In genomic region chr17:35231022-35231421, GRCm38 (mm10) we compare ENCODE assay signal across 18 mouse cellular contexts. TPM values are rescaled to one million over a fixed set of nuclear protein-coding genes. Genes with fewer than 3 reads are reported as not detected.
DNase-seq lines count a peak whose midpoint lies in the region; ATAC-seq and TF ChIP-seq lines count a peak whose summit lies in the region.
"Had no signal": no experiment of that assay in that cellular context is flagged by ENCODE, and none has a peak within 500 bp of the region (broad histone marks: within the 10 kb centered on the region; RNA-seq: fewer than 3 reads in every experiment).

No protein-coding gene starts in this region.

- H3K27me3 ChIP-seq in heart, embryonic 14.5 days (ENCODE audit: control insufficient read depth, insufficient read depth, low read length) = no peaks in the 10 kb centered on the region
- H3K27me3 ChIP-seq in heart, embryonic 10.5 days (ENCODE audit: insufficient read depth, poor library complexity, severe bottlenecking) = no peaks in the 10 kb centered on the region
- no peaks in the 10 kb centered on the region for H3K27me3 ChIP-seq in testis, adult 2 months (ENCODE audit: control insufficient read depth, insufficient read depth, low read length)
- H3K27me3 ChIP-seq: midbrain, embryonic 12.5 days; stomach, embryonic 15.5 days had no signal

- H3K4me1 ChIP-seq in heart, embryonic 14.5 days (ENCODE audit: control insufficient read depth in 2 of 2, insufficient read depth in 2 of 2, low read length in 2 of 2) = peaks cover 7 to 22% of the 10 kb centered on the region in 2 experiments
- peaks cover 29% of the 10 kb centered on the region for H3K4me1 ChIP-seq in heart, embryonic 10.5 days
- peaks cover 23% of the 10 kb centered on the region for H3K4me1 ChIP-seq in testis, adult 2 months (ENCODE audit: control insufficient read depth, insufficient read depth, low read length)

- peak overlapping the region; percentile 21; the same call in 1 of the 2 replicates for H3K9ac ChIP-seq in heart, embryonic 14.5 days (ENCODE audit: low read length)
- H3K9ac ChIP-seq: stomach, embryonic 15.5 days had no signal

- TF ChIP-seq CTCF in testis, adult 2 months (IDR thresholded peaks at IDR 0.05; ENCODE audit: control insufficient read depth, insufficient read depth, insufficient replicate concordance, low read depth, low read length) = no peak

- 91% methylated on average over 10 of the region's 10 CpGs for WGBS in heart, embryonic 14.5 days
- WGBS in heart, embryonic 10.5 days = 93% methylated on average over 10 of the region's 10 CpGs

- ATAC-seq in heart, embryonic 14.5 days (ENCODE audit: insufficient number of reproducible peaks, insufficient read depth, low FRiP score, low read depth) = no peak
- peak; percentile 58 for ATAC-seq in granulocyte monocyte progenitor cell, adult 5-6 weeks (replicated peaks; ENCODE audit: poor library complexity, severe bottlenecking)

- H3K4me2 ChIP-seq in heart, embryonic 14.5 days (ENCODE audit: low read length) = no peak overlapping the region

- no peak for DNase-seq in heart, embryonic 10.5 days (ENCODE audit: low spot score)
- no peak for DNase-seq in testis, postnatal 10 days (ENCODE audit: low spot score)
- peak; percentile 83 to 94 for DNase-seq in natural killer cell, adult 2 months (ENCODE audit: low spot score in 2 of 2)
- no peak for DNase-seq in cerebellum, postnatal 14 days
- DNase-seq in layer of hippocampus, postnatal 25 days (ENCODE audit: extremely low spot score in 1 of 2, low spot score in 1 of 2) = no peak
- DNase-seq: kidney, postnatal 10 days; layer of hippocampus, adult 9-11 months; thymus, postnatal 36 days had no signal

- peaks cover 66% of the 10 kb centered on the region for H3K36me3 ChIP-seq in heart, embryonic 14.5 days (ENCODE audit: control insufficient read depth, insufficient read depth, low read length)
- H3K36me3 ChIP-seq in heart, embryonic 10.5 days = peaks cover 56% of the 10 kb centered on the region
- H3K36me3 ChIP-seq in testis, adult 2 months (ENCODE audit: control insufficient read depth, insufficient read depth, low read length) = no peaks in the 10 kb centered on the region; the same call in 1 of the 2 replicates

- no peaks in the 10 kb centered on the region for H3K9me3 ChIP-seq in heart, embryonic 14.5 days (ENCODE audit: control insufficient read depth, low read length)
- H3K9me3 ChIP-seq in heart, embryonic 10.5 days = no peaks in the 10 kb centered on the region
- H3K9me3 ChIP-seq: midbrain, embryonic 12.5 days; stomach, embryonic 15.5 days had no signal

- no peak for TF ChIP-seq POLR2A in testis, adult 2 months (IDR thresholded peaks at IDR 0.05; ENCODE audit: control insufficient read depth, low read depth, low read length)

- no peak overlapping the region for H3K4me3 ChIP-seq in heart, embryonic 14.5 days (ENCODE audit: control insufficient read depth in 1 of 2, insufficient read depth in 1 of 2, low read depth in 1 of 2, low read length in 2 of 2)
- H3K4me3 ChIP-seq in heart, embryonic 10.5 days = no peak overlapping the region
- no peak overlapping the region for H3K4me3 ChIP-seq in testis, adult 2 months (ENCODE audit: control insufficient read depth, low read depth, low read length)
- H3K4me3 ChIP-seq: midbrain, embryonic 12.5 days; stomach, embryonic 15.5 days had no signal

- H3K27ac ChIP-seq in heart, embryonic 14.5 days (replicated peaks in 1 of 2; ENCODE audit: control insufficient read depth in 1 of 2, insufficient read depth in 1 of 2, low read depth in 2 of 2, low read length in 2 of 2) = no peak overlapping the region
- no peak overlapping the region for H3K27ac ChIP-seq in heart, embryonic 10.5 days
- H3K27ac ChIP-seq in testis, adult 2 months (ENCODE audit: control insufficient read depth, insufficient read depth, low read depth, low read length) = peak overlapping the region; percentile 47
- H3K27ac ChIP-seq: midbrain, embryonic 12.5 days; stomach, embryonic 15.5 days had no signal

RNA-seq across cellular contexts. Expression of gene Atp6v1g2, which starts 2.4 kb away (rescaled TPM):
- polyA plus RNA-seq in heart, embryonic 14.5 days (2014; fragmentation: Nextera tagmentation; extraction: Ambion mirVana) = 10.7 and 14.3 TPM in 2 replicates
- 6.5 and 10.1 TPM in 2 replicates for polyA plus RNA-seq in heart, embryonic 10.5 days (2016; fragmentation: Nextera tagmentation; extraction: Ambion mirVana)
- 10.4 and 11.7 TPM in 2 replicates for polyA plus RNA-seq in testis, adult 2 months (2012; rRNA removed)
- 10.0 and 11.7 TPM in 2 replicates for total RNA-seq in granulocyte monocyte progenitor cell, adult 5-6 weeks (2014; fragmentation: Nextera tagmentation)
- 2.0 and 3.9 TPM in 2 replicates for total RNA-seq in granulocyte monocyte progenitor cell, adult 5-6 weeks (2017)
- total RNA-seq in layer of hippocampus, postnatal 25 days (2021) = 100 to 1,000 TPM; 607 to 639 TPM

RNA-seq across cellular contexts. Expression of gene Nfkbil1, which starts 4.6 kb away (rescaled TPM):
- 3.1 and 4.2 TPM in 2 replicates for polyA plus RNA-seq in heart, embryonic 14.5 days (2014; fragmentation: Nextera tagmentation; extraction: Ambion mirVana)
- polyA plus RNA-seq in heart, embryonic 10.5 days (2016; fragmentation: Nextera tagmentation; extraction: Ambion mirVana) = 8.4 and 10.4 TPM in 2 replicates
- 27.9 and 30.2 TPM in 2 replicates for polyA plus RNA-seq in testis, adult 2 months (2012; rRNA removed)
- 4.5 and 5.2 TPM in 2 replicates for total RNA-seq in granulocyte monocyte progenitor cell, adult 5-6 weeks (2014; fragmentation: Nextera tagmentation)
- total RNA-seq in granulocyte monocyte progenitor cell, adult 5-6 weeks (2017) = 5.3 and 5.9 TPM in 2 replicates
- 10 to 100 TPM; 13.7 to 14.8 TPM for total RNA-seq in layer of hippocampus, postnatal 25 days (2021)

RNA-seq across cellular contexts. Expression of gene Gm16181, which starts 10.4 kb away (rescaled TPM):
- 0.69 TPM in 1 of 2 replicates, not detected in the other for polyA plus RNA-seq in heart, embryonic 14.5 days (2014; fragmentation: Nextera tagmentation; extraction: Ambion mirVana)
- polyA plus RNA-seq in heart, embryonic 10.5 days (2016; fragmentation: Nextera tagmentation; extraction: Ambion mirVana) = 0.30 TPM in 1 of 2 replicates, not detected in the other
- polyA plus RNA-seq in testis, adult 2 months (2012; rRNA removed) = not detected in 2 replicates
- total RNA-seq in granulocyte monocyte progenitor cell, adult 5-6 weeks (2014; fragmentation: Nextera tagmentation) = not detected in 2 replicates
- total RNA-seq in granulocyte monocyte progenitor cell, adult 5-6 weeks (2017) = 0.82 TPM in 1 of 2 replicates, not detected in the other
- not detected for total RNA-seq in layer of hippocampus, postnatal 25 days (2021)
- total RNA-seq: adrenal gland, postnatal 4 days; left cerebral cortex, postnatal 36 days had no signal
- polyA plus RNA-seq: neural tube, embryonic 11.5 days had no signal

RNA-seq across cellular contexts. Expression of gene Ddx39b, which starts 10.5 kb away (rescaled TPM):
- polyA plus RNA-seq in heart, embryonic 14.5 days (2014; fragmentation: Nextera tagmentation; extraction: Ambion mirVana) = 237 and 246 TPM in 2 replicates
- 367 and 489 TPM in 2 replicates for polyA plus RNA-seq in heart, embryonic 10.5 days (2016; fragmentation: Nextera tagmentation; extraction: Ambion mirVana)
- polyA plus RNA-seq in testis, adult 2 months (2012; rRNA removed) = 125 and 129 TPM in 2 replicates
- total RNA-seq in granulocyte monocyte progenitor cell, adult 5-6 weeks (2014; fragmentation: Nextera tagmentation) = 411 and 417 TPM in 2 replicates
- 175 and 187 TPM in 2 replicates for total RNA-seq in granulocyte monocyte progenitor cell, adult 5-6 weeks (2017)
- 100 to 1,000 TPM; 213 to 229 TPM for total RNA-seq in layer of hippocampus, postnatal 25 days (2021)

RNA-seq across cellular contexts. Expression of gene Lta, which starts 25.9 kb away (rescaled TPM):
- not detected in 2 replicates for polyA plus RNA-seq in heart, embryonic 14.5 days (2014; fragmentation: Nextera tagmentation; extraction: Ambion mirVana)
- polyA plus RNA-seq in heart, embryonic 10.5 days (2016; fragmentation: Nextera tagmentation; extraction: Ambion mirVana) = not detected in 2 replicates
- polyA plus RNA-seq in testis, adult 2 months (2012; rRNA removed) = 0.07 TPM in 1 of 2 replicates, not detected in the other
- not detected in 2 replicates for total RNA-seq in granulocyte monocyte progenitor cell, adult 5-6 weeks (2014; fragmentation: Nextera tagmentation)
- total RNA-seq in granulocyte monocyte progenitor cell, adult 5-6 weeks (2017) = not detected in 2 replicates
- total RNA-seq in layer of hippocampus, postnatal 25 days (2021) = under 1 TPM in 1 of 2 experiments, not detected in 1; 0.20 TPM
- total RNA-seq: heart, postnatal 25 days had no signal
- polyA plus RNA-seq: lung, embryonic 16.5 days; midbrain, embryonic 12.5 days had no signal

Comparison
In these comparisons a context has a peak if more than half of its experiments do, and no peak if none do; other contexts are left out.
1. DNase-seq: peak in natural killer cell, adult 2 months (2 of 2); none in heart, embryonic 10.5 days (single experiment), testis, postnatal 10 days (single experiment), cerebellum, postnatal 14 days (0 of 2) and layer of hippocampus, postnatal 25 days (0 of 2).